Mouse (Mus musculus) thymus, adult 2 months (tissue): ENCODE data around the gene Tnfsf13. TPM values are rescaled to one million over a fixed set of nuclear protein-coding genes. Genes with fewer than 3 reads are reported as not detected.
A peak's percentile ranks its signal among the peaks of the same experiment; 100 is the strongest.

ENCODE experiments used
- DNase-seq: peaks from one replicate; pipeline ENCODE4 v3.0.0; 2021
- H3K27ac ChIP-seq: fragments of 200-500 bp; 2 replicates; pipeline ENCODE4 v1.5.1; 2012; ENCODE audit warnings: low read length, control low read depth; ENCODE audit not compliant: control insufficient read depth, insufficient read depth
- H3K27me3 ChIP-seq: fragments of 200-500 bp; 2 replicates; pipeline ENCODE4 v1.6.1; 2012; ENCODE audit warnings: mild to moderate bottlenecking, low read length, moderate library complexity, mixed read lengths; ENCODE audit not compliant: control insufficient read depth, insufficient read depth
- H3K36me3 ChIP-seq: fragments of 200-500 bp; 2 replicates; pipeline ENCODE4 v1.6.1; 2012; ENCODE audit warnings: mild to moderate bottlenecking, low read length, moderate library complexity; ENCODE audit not compliant: control insufficient read depth, insufficient read depth
- H3K4me1 ChIP-seq: fragments of 200-500 bp; replicated peaks from 2 replicates; pipeline ENCODE4 v1.6.1; 2012; ENCODE audit warnings: low read length; ENCODE audit not compliant: control insufficient read depth, insufficient read depth
- H3K4me3 ChIP-seq: fragments of 200-500 bp; 2 replicates; pipeline ENCODE4 v1.5.1; 2012; ENCODE audit warnings: mild to moderate bottlenecking, low read length, control low read depth, moderate library complexity; ENCODE audit not compliant: control insufficient read depth, insufficient read depth
- CTCF ChIP-seq: fragments of 200-500 bp; IDR thresholded peaks from 2 replicates; pipeline ENCODE4 v1.5.1; 2012; ENCODE audit warnings: mild to moderate bottlenecking, control low read depth, low read length, moderate library complexity, borderline replicate concordance; ENCODE audit not compliant: control insufficient read depth, poor library complexity, insufficient read depth; ENCODE audit errors: extremely low read depth
- POLR2A ChIP-seq: fragments of 200-500 bp; IDR thresholded peaks from 2 replicates; pipeline ENCODE4 v1.6.1; 2012; ENCODE audit warnings: mild to moderate bottlenecking, low read length, control low read depth, moderate library complexity; ENCODE audit not compliant: control insufficient read depth, poor library complexity, insufficient read depth; ENCODE audit errors: extremely low read depth
- WGBS: fragments of 180-500 bp; shearing (Covaris S2); methylation state at CpG from one replicate; pipeline ENCODE4 v1.1.7; 2018; 5-methylcytosine and 5-hydroxymethylcytosine counted together
- polyA plus RNA-seq: library from polyadenylated mRNA; depleted of rRNA; stranded (reverse); fragments of >200 nt; gene quantifications from 2 replicates; pipeline ENCODE4 v1.2.3, GENCODE M21; 2012

Tnfsf13 gene
- polyA plus RNA-seq, 1 experiment: 3.0 TPM

DNA sequence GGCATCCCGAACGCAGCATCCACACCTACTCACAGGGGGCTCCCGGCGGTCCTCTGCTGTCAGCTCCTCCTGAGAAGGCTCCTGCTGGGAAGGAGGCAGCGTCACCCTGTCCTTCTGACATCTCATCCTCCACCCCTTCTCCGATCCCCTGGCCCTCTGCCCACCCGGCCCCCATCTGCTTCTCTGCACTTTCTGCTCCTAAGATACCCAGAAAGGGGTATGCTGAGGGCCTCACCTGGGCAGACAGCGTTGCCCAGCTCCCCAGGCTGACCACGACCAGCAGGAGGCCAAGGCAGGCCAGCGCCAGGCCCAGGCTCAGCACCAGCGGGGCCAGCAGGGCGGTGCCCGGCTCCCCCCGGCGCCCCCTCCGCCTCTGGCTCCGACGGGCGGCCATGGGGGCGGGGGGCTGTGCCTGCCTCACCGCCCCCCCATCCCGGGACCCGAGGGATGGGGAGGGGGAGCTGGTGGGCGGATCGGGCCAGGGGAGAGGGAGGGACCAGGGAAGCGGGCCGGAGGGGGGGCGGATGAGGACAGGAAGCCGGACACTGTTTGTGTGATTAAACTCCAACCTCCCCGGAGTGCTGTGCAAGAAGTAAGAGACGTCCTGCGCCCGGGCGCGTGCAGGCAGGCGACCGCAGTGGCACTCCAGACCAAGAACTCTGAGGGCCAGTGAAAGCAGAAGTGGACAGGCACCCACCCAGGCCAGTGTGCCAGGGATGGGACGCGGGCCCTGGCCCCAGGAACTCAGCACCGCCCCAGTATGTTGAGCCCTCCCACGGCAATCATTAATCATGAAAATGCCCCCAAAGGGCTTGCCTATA is 10.0 kb upstream of the Tnfsf13 start, which contains the start of the genes Tnfsf12 and Tnfsfm13:
Gene Tnfsf12, minus strand, starts transcription at position 489 of the 821 bp plus-strand sequence.
Gene Tnfsfm13, minus strand, starts transcription at position 738 of the 821 bp plus-strand sequence.
- Histone ChIP-seq H3K4me3 (peak within 1 kb of the TSS; percentile 34), H3K27ac (no peak within 1 kb of the TSS), H3K27me3 (peaks cover 3% of the 10 kb centered on the region; the same call in 1 of the 2 replicates), H3K4me1 (no peaks in the 10 kb centered on the region), H3K36me3 (no peaks in the 10 kb centered on the region)
- no peak for TF ChIP-seq CTCF
- no peak for TF ChIP-seq POLR2A
- WGBS: 22% methylated on average over 40 of the region's 41 CpGs
- no peak for DNase-seq

DNA sequence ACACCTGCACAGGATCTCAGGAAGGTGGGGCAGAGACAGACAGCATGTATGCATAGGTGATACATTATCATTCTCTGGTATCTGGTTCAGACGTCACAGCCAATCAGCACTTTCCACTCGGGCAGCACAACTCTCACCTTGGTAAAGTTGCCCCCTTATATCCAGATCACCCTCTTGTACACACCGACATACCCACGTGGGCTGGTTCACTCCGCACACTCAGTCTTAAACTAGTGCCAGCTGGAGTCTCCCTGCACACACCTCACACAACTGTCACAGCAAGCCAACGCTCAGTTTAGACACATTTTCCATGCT is 9.4 kb upstream of the Tnfsf13 start:
- no peak for DNase-seq
- Histone ChIP-seq H3K4me1 (no peaks in the 10 kb centered on the region), H3K4me3 (peak overlapping the region; percentile 34; the same call in 1 of the 2 replicates)

DNA sequence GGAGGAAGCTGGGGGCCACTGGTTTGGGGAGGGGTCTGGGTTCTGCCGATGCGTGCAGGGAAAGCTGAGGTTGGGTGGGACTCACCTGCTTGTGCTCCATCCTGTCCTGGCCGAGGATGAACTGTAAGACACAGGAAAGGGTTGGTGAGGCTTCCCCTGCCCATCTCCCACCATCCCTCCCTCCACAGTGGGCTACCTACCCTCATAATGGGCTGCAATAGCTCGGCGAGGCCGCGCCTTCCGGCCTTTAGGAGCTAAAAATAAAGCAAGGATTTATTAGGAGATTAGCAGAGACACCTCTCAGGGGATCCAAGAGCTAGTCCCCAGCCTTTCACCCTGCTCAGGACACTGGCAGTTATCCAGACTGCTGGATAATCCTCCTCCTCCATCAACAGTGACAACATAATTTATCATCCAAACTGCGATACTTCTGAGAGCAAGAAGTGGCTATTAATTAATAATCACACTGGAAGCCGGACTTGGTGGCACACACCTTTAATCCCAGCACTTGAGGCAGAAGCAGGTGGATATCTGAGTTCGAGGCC is 7.9 kb upstream of the Tnfsf13 start:
- Histone ChIP-seq H3K36me3 (no peaks in the 10 kb centered on the region), H3K4me1 (no peaks in the 10 kb centered on the region), H3K4me3 (no peak overlapping the region), H3K27ac (no peak overlapping the region), H3K27me3 (peaks cover 3% of the 10 kb centered on the region; the same call in 1 of the 2 replicates)
- no peak for TF ChIP-seq POLR2A
- TF ChIP-seq CTCF: no peak
- 60% methylated on average over 11 of the region's 11 CpGs for WGBS
- DNase-seq: no peak

More for the DNA sequence above, 9.4 kb upstream of the Tnfsf13 start:
- Histone ChIP-seq H3K27ac (no peak overlapping the region), H3K27me3 (peaks cover 3% of the 10 kb centered on the region; the same call in 1 of the 2 replicates), H3K36me3 (no peaks in the 10 kb centered on the region)
- no peak for TF ChIP-seq POLR2A
- TF ChIP-seq CTCF: no peak
- WGBS: 73% methylated on average over 6 of the region's 6 CpGs

DNA sequence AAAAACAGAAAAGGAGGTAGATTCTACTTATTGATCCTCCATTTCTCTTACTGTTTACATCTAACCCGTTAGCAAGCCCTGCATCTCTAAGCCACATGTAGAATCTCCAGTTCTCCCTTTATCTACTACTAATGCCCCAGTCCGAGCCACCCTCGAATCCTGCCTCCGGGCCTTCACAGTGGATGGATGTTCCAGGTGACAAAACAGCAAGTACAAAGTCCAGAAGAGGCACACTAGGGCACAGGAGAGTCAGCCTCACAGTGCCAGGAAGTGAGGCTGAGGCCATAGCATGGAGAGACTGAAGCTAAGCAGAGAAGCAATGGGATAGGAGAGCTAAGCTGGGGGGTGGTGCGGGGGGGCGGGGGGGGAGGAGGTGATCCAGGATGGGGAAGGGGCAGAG is 7.3 kb upstream of the Tnfsf13 start:
- TF ChIP-seq POLR2A: no peak
- no peak for TF ChIP-seq CTCF
- Histone ChIP-seq H3K36me3 (no peaks in the 10 kb centered on the region), H3K27me3 (peaks cover 3% of the 10 kb centered on the region; the same call in 1 of the 2 replicates), H3K4me1 (no peaks in the 10 kb centered on the region), H3K4me3 (no peak overlapping the region), H3K27ac (no peak overlapping the region)
- no peak for DNase-seq
- WGBS: 90% methylated on average over 6 of the region's 6 CpGs

DNA sequence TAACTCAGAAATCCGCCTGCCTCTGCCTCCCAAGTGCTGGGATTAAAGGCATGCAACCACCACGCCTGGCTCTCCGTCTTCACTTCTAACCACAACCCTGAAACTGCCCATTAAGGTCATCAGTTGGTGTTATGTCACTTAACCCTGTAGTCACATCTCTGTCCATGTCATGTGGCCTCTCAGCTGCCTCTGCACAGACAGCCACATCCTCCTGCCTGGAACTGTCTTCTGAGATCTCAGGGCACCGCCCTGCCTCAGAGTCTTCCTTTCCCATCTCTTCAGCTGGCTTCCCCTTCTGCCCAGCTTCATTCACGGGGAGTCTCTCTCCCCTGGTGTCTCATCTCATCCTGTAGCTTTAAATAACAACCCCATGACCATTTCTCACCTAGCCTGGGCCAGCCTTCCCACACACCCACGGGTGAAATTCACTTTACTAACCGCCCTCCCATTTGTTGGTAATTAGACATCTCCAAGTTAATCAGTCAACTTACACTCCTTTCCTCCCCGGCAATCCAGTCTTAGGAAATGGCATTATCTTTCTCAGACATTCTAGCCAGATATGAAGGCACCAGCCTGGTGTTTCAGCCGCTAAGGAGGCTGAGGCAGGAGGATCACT is 6.7 kb upstream of the Tnfsf13 start:
- Histone ChIP-seq H3K27me3 (peaks cover 3% of the 10 kb centered on the region; the same call in 1 of the 2 replicates), H3K27ac (no peak overlapping the region), H3K36me3 (no peaks in the 10 kb centered on the region), H3K4me3 (no peak overlapping the region), H3K4me1 (no peaks in the 10 kb centered on the region)
- no peak for TF ChIP-seq POLR2A
- no peak for TF ChIP-seq CTCF
- DNase-seq: no peak
- 62% methylated on average over 9 of the region's 9 CpGs for WGBS

DNA sequence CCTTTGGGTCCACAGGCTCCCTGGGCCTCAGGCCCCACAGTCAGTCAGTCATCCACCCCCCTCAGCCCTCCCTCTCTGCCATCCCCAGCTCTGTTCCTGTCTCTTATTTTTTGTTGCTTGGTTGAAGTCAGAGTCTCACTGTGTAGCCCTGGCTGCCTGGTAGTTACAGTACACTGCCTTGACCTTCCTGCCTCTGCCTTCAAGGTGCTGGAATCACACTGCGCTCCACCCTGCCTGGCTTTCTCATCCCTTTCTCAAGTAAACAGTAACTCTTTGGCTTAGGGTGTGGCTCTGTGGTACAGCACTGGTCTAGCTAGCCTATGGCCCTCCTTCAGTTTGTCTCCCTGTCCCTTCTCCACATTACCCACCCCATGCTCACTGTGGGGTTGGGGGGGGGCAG is 4.3 kb upstream of the Tnfsf13 start:
- no peak for TF ChIP-seq CTCF
- TF ChIP-seq POLR2A: no peak
- DNase-seq: no peak
- H3K4me3 ChIP-seq: no peak overlapping the region
- no peaks in the 10 kb centered on the region for H3K36me3 ChIP-seq
- 100% methylated on average over 1 of the region's 1 CpGs for whole genome bisulfite sequencing
- H3K27me3 ChIP-seq: no peaks in the 10 kb centered on the region
- H3K27ac ChIP-seq: no peak overlapping the region
- no peaks in the 10 kb centered on the region for H3K4me1 ChIP-seq

DNA sequence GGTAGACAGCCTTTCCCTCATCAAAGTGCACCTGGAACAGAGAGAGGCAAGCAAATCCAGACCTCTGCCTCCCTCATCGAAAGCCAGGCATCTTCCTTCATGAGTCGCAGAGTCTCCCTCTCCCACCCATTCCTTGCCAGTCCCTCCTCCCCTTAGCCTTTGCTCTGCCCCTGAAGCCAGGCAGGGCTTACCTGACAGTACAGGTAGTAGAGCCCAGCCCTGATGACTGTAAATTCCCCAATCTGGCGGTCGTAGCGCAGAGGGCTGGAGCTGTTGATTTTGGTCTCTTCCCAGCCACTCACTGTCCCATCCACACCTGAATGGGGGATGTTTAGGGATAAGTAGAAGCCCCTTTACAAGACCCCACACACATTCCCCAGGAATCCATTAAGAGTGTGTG is 1.5 kb upstream of the Tnfsf13 start:
- TF ChIP-seq CTCF: no peak
- no peak for TF ChIP-seq POLR2A
- Histone ChIP-seq H3K4me3 (no peak overlapping the region), H3K4me1 (peaks cover 2% of the 10 kb centered on the region; the same call in 1 of the 2 replicates), H3K27me3 (no peaks in the 10 kb centered on the region), H3K36me3 (no peaks in the 10 kb centered on the region), H3K27ac (no peak overlapping the region)
- no peak for DNase-seq
- WGBS: 91% methylated on average over 5 of the region's 5 CpGs
